Mouse (Mus musculus) midbrain, embryonic 13.5 days (tissue): ENCODE results near the gene Slc25a54. TPM values are rescaled to one million over a fixed set of nuclear protein-coding genes. Genes with fewer than 3 reads are reported as not detected.

Experiments used
- ATAC-seq: fragments of 200-750 bp; cut with Nextera tagmentation; 2 replicates; pipeline ENCODE4 v1.8.0; 2017; ENCODE audit warnings: mild to moderate bottlenecking, moderate TSS enrichment, moderate library complexity
- H3K27ac ChIP-seq: fragments of 300-500 bp; sonication (generic); 2 replicates; pipeline ENCODE4 v1.5.1; 2015; ENCODE audit warnings: inconsistent platforms, mild to moderate bottlenecking, moderate library complexity
- H3K27me3 ChIP-seq: fragments of 300-500 bp; sonication (generic); 2 replicates; pipeline ENCODE4 v1.6.1; 2015; ENCODE audit warnings: mild to moderate bottlenecking, inconsistent platforms
- H3K36me3 ChIP-seq: fragments of 300-500 bp; sonication (generic); 2 replicates; pipeline ENCODE4 v1.6.1; 2015; ENCODE audit warnings: mild to moderate bottlenecking, inconsistent platforms
- H3K4me1 ChIP-seq: fragments of 300-500 bp; sonication (generic); replicated peaks from 2 replicates; pipeline ENCODE4 v1.6.1; 2015; ENCODE audit warnings: inconsistent platforms
- H3K4me2 ChIP-seq: fragments of 300-500 bp; sonication (generic); replicated peaks from 2 replicates; pipeline ENCODE4 v1.6.1; 2015; ENCODE audit warnings: moderate library complexity, mild to moderate bottlenecking, inconsistent platforms
- H3K4me3 ChIP-seq: fragments of 300-500 bp; sonication (generic); replicated peaks from 2 replicates; pipeline ENCODE4 v1.5.1; 2015; ENCODE audit warnings: mild to moderate bottlenecking, inconsistent platforms
- H3K9ac ChIP-seq: fragments of 300-500 bp; sonication (generic); replicated peaks from 2 replicates; pipeline ENCODE4 v1.6.1; 2015; ENCODE audit warnings: mild to moderate bottlenecking, inconsistent platforms
- H3K9me3 ChIP-seq: fragments of 300-500 bp; sonication (generic); 2 replicates; pipeline ENCODE4 v1.6.1; 2016; ENCODE audit warnings: mild to moderate bottlenecking, inconsistent platforms
- WGBS: fragments of 180-500 bp; shearing (Covaris S2); methylation state at CpG from one replicate; pipeline ENCODE4 v1.1.7; 2015; 5-methylcytosine and 5-hydroxymethylcytosine counted together
- polyA plus RNA-seq: library from polyadenylated mRNA; unstranded; fragments of >200 nt; fragmentation: Nextera tagmentation; extraction: Ambion mirVana; gene quantifications from 2 replicates; pipeline ENCODE4 v1.2.1, GENCODE M21; 2015

The Slc25a54 gene
- not detected in 2 replicates for polyA plus RNA-seq

DNA sequence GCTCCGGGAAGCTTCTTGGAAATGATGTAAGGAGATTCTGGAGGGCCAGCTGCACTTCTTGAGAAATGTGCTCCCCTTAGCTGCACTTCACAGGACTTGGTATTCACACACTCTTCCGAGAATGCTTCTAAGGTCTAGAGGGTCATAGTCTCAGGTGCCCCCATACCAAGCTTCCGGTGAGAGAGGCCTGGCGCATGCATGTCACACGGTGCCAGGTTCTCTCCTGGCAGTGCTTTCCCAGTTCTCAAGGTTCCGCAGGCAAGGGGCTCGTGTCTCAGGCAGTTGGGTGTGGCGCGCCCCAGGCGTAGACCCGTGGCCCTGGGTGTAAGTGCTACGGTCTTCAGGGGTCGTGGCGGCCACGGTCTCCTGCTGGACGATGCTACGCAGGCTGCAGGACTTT lies at the start of gene Slc25a54:
Gene Slc25a54 (plus strand): TSS at position 301 of the 400 bp plus-strand sequence.
- Histone ChIP-seq H3K4me3 (no peak within 1 kb of the TSS), H3K4me1 (no peaks in the 10 kb centered on the region), H3K27me3 (no peaks in the 10 kb centered on the region), H3K9ac (no peak within 1 kb of the TSS), H3K9me3 (no peaks in the 10 kb centered on the region), H3K36me3 (no peaks in the 10 kb centered on the region), H3K27ac (no peak within 1 kb of the TSS), H3K4me2 (no peak within 1 kb of the TSS)
- 93% methylated on average over 17 of the region's 17 CpGs for WGBS
- no peak for ATAC-seq

DNA sequence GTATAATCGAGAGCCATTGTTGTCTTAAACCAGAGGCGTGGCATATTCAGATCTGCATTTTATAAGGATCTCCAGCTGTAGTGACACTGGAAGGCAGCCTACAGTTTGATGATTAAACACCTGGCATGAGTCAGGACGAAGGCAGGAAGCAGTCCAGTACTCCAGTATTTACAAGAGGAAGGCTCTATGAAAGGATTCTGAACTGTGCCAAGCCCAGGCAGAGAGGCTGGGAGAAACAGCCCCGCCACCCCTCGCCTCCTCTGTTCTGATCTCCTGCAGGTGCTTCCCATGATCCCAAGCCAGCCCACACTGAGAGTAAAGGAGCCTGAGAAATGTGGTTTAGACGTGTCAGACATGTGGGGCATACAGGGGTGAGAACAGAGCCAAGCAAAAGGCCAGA lies 49.5 kb upstream of the Slc25a54 start:
- Histone ChIP-seq H3K27ac (no peak overlapping the region), H3K4me3 (no peak overlapping the region), H3K4me1 (peaks cover 23% of the 10 kb centered on the region), H3K9ac (no peak overlapping the region), H3K4me2 (no peak overlapping the region), H3K9me3 (no peaks in the 10 kb centered on the region), H3K36me3 (no peaks in the 10 kb centered on the region), H3K27me3 (no peaks in the 10 kb centered on the region)
- WGBS: 28% methylated on average over 6 of the region's 6 CpGs
- ATAC-seq: no peak

GRCm38 (mm10) chr3:109031626-109032025 lies 48.6 kb upstream of the Slc25a54 start:
- WGBS: 95% methylated on average over 3 of the region's 3 CpGs
- H3K4me2 ChIP-seq: no peak overlapping the region
- no peaks in the 10 kb centered on the region for H3K27me3 ChIP-seq
- peaks cover 17% of the 10 kb centered on the region; the same call in 1 of the 2 replicates for H3K4me1 ChIP-seq
- H3K9me3 ChIP-seq: no peaks in the 10 kb centered on the region
- no peak overlapping the region for H3K4me3 ChIP-seq
- H3K27ac ChIP-seq: no peak overlapping the region
- H3K9ac ChIP-seq: no peak overlapping the region
- no peaks in the 10 kb centered on the region for H3K36me3 ChIP-seq
- no peak for ATAC-seq

- no peak for ATAC-seq
- WGBS: 75% methylated on average over 2 of the region's 2 CpGs
These were observed 48.0 kb upstream of the Slc25a54 start for GRCm38 (mm10) chr3:109032306-109032705.

GRCm38 (mm10) chr3:109034411-109034810 lies 45.9 kb upstream of the Slc25a54 start:
- Histone ChIP-seq H3K4me1 (peaks cover 11% of the 10 kb centered on the region; the same call in 1 of the 2 replicates), H3K4me2 (no peak overlapping the region), H3K4me3 (no peak overlapping the region), H3K9me3 (no peaks in the 10 kb centered on the region), H3K27me3 (no peaks in the 10 kb centered on the region), H3K36me3 (no peaks in the 10 kb centered on the region), H3K9ac (no peak overlapping the region), H3K27ac (no peak overlapping the region)
- ATAC-seq: no peak
- 69% methylated on average over 1 of the region's 1 CpGs for WGBS

More at GRCm38 (mm10) chr3:109032306-109032705, 48.0 kb upstream of the Slc25a54 start:
- Histone ChIP-seq H3K9me3 (no peaks in the 10 kb centered on the region), H3K4me2 (no peak overlapping the region), H3K4me1 (peaks cover 13% of the 10 kb centered on the region; the same call in 1 of the 2 replicates), H3K27ac (no peak overlapping the region), H3K27me3 (no peaks in the 10 kb centered on the region), H3K36me3 (no peaks in the 10 kb centered on the region), H3K4me3 (no peak overlapping the region), H3K9ac (no peak overlapping the region)

- Histone ChIP-seq H3K9me3 (no peaks in the 10 kb centered on the region), H3K36me3 (no peaks in the 10 kb centered on the region), H3K4me1 (no peaks in the 10 kb centered on the region), H3K27ac (no peak overlapping the region), H3K4me2 (no peak overlapping the region), H3K27me3 (no peaks in the 10 kb centered on the region), H3K4me3 (no peak overlapping the region), H3K9ac (no peak overlapping the region)
- WGBS: 87% methylated on average over 4 of the region's 4 CpGs
- no peak for ATAC-seq
These were observed 39.4 kb upstream of the Slc25a54 start for GRCm38 (mm10) chr3:109040908-109041307.

GRCm38 (mm10) chr3:109043395-109043794 lies 36.9 kb upstream of the Slc25a54 start:
- no peaks in the 10 kb centered on the region for H3K9me3 ChIP-seq
- ATAC-seq: no peak
- H3K27ac ChIP-seq: no peak overlapping the region
- H3K4me1 ChIP-seq: no peaks in the 10 kb centered on the region
- no peaks in the 10 kb centered on the region for H3K36me3 ChIP-seq
- whole genome bisulfite sequencing: 49% methylated on average over 7 of the region's 7 CpGs
- no peak overlapping the region for H3K9ac ChIP-seq
- no peak overlapping the region for H3K4me2 ChIP-seq
- H3K27me3 ChIP-seq: no peaks in the 10 kb centered on the region
- H3K4me3 ChIP-seq: no peak overlapping the region

DNA sequence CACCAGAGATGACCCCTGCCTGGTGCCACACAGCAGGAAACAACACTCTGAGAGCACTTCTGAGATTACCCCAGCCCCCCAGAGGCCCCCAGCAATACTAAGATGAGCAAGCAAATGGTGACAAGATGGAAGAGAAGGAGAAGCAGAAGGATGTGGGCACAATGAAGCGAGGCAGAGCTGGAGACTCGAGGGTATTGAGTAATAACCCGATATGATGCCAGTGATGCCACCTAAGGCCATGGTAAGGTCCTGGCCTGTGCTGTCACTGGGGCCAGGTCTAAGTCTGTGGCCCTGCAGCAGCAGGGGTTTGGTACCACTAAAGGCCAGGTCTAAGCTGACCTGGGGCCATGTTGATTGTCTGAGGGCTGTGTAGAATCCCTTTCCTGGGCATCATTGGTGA lies 33.8 kb upstream of the Slc25a54 start:
- Histone ChIP-seq H3K9ac (no peak overlapping the region), H3K4me2 (no peak overlapping the region), H3K4me1 (no peaks in the 10 kb centered on the region), H3K4me3 (no peak overlapping the region), H3K36me3 (no peaks in the 10 kb centered on the region), H3K27me3 (no peaks in the 10 kb centered on the region), H3K9me3 (no peaks in the 10 kb centered on the region), H3K27ac (no peak overlapping the region)
- 92% methylated on average over 3 of the region's 3 CpGs for WGBS
- ATAC-seq: peak; percentile 37; the same call in 1 of the 2 replicates

GRCm38 (mm10) chr3:109047707-109048283 lies 32.5 kb upstream of the Slc25a54 start:
- no peaks in the 10 kb centered on the region for H3K4me1 ChIP-seq
- no peak overlapping the region for H3K4me2 ChIP-seq
- WGBS: 52% methylated on average over 6 of the region's 6 CpGs
- H3K36me3 ChIP-seq: no peaks in the 10 kb centered on the region
- no peak overlapping the region for H3K4me3 ChIP-seq
- H3K27ac ChIP-seq: no peak overlapping the region
- H3K27me3 ChIP-seq: no peaks in the 10 kb centered on the region
- H3K9me3 ChIP-seq: no peaks in the 10 kb centered on the region
- ATAC-seq: no peak
- no peak overlapping the region for H3K9ac ChIP-seq

DNA sequence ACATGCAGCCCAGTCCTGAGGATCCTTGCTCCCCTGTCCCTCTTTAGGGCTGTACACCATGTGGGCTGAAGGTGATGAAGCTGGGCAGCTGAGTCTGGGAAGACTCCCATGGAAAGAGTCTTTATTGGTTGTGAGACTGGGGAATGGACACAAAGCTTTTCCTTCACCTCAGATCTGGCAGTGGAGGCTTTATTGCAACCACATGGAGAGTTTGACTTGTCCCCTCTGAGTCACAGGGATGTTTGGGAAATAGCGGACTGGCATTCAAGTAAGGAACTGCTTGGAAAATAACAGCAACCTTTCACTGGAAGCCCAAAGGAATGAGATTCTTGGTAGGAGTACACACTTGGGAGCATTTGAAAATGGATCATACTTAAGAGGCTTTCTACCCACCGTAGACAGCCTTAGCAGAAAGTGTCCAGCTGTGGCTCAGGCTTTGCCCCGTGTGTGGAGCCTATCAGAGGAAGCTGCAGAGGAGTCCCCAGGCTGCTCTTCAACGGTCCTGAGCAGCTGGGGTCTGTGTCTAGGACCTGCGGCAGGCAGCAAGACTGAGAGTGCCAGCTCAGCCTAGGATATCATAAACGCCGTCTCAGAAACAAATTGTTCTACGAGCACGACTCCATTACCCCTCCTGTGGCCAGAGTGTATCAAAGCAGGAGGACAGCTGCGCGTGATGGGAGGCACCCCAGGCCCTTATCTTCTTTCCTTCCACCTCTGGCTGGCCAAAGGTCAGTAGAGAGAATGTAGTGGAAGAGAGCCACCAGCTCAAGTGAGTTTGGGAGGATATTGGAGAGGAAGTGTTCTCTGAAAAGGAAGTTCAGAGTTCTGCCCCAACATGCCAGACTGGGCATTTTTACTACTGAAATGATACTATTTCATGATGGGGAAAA lies 29.0 kb upstream of the Slc25a54 start:
- no peaks in the 10 kb centered on the region for H3K4me1 ChIP-seq
- no peaks in the 10 kb centered on the region for H3K36me3 ChIP-seq
- H3K9ac ChIP-seq: no peak overlapping the region
- H3K27me3 ChIP-seq: no peaks in the 10 kb centered on the region
- H3K9me3 ChIP-seq: no peaks in the 10 kb centered on the region
- H3K27ac ChIP-seq: no peak overlapping the region
- no peak overlapping the region for H3K4me3 ChIP-seq
- H3K4me2 ChIP-seq: no peak overlapping the region
- ATAC-seq: no peak
- WGBS: 77% methylated on average over 11 of the region's 11 CpGs

GRCm38 (mm10) chr3:109051946-109052331 lies 28.3 kb upstream of the Slc25a54 start:
- Histone ChIP-seq H3K4me1 (no peaks in the 10 kb centered on the region), H3K36me3 (no peaks in the 10 kb centered on the region), H3K9me3 (no peaks in the 10 kb centered on the region), H3K9ac (no peak overlapping the region), H3K4me2 (no peak overlapping the region), H3K4me3 (no peak overlapping the region), H3K27ac (no peak overlapping the region), H3K27me3 (no peaks in the 10 kb centered on the region)
- no peak for ATAC-seq
- 85% methylated on average over 6 of the region's 6 CpGs for WGBS

DNA sequence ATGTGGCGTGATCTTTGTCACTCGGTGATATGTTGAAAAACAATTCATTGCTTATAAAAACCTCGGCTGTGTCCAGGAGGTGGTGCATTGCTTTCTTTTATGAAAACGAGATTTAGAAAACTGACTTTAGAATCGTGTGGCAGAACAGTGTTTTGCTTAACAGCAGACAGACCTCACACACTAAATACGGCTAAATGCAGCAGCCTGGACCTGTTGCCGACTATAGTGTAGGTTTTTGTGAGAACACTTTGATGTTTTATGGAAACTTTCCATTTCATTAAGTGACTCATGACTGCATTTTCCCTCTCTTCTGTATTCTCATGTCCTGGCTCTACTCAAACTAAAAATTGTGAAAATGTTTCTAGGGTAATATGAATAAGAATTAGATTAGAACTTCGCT lies 20.4 kb upstream of the Slc25a54 start:
- no peak for ATAC-seq

More for the DNA sequence above, 20.4 kb upstream of the Slc25a54 start:
- Histone ChIP-seq H3K36me3 (no peaks in the 10 kb centered on the region), H3K4me1 (no peaks in the 10 kb centered on the region), H3K9ac (no peak overlapping the region), H3K27ac (no peak overlapping the region), H3K4me3 (no peak overlapping the region), H3K27me3 (no peaks in the 10 kb centered on the region), H3K4me2 (no peak overlapping the region), H3K9me3 (no peaks in the 10 kb centered on the region)
- WGBS: 71% methylated on average over 8 of the region's 8 CpGs
